Mouse (Mus musculus) kidney, adult 2 months (tissue): Measurements from ENCODE around the gene Nfatc2.

ENCODE experiments used
- CTCF ChIP-seq: fragments of 200-500 bp; conservative IDR thresholded peaks from 2 replicates; pipeline ENCODE4 v1.5.1; 2011; ENCODE audit warnings: low read depth, mild to moderate bottlenecking, control low read depth, low read length, moderate library complexity, mixed read lengths; ENCODE audit not compliant: insufficient read depth, insufficient read length
- POLR2A ChIP-seq: fragments of 200-500 bp; IDR thresholded peaks from one replicate; pipeline ENCODE4 v1.6.1; 2011; ENCODE audit warnings: low read depth, low read length, control low read depth

DNA sequence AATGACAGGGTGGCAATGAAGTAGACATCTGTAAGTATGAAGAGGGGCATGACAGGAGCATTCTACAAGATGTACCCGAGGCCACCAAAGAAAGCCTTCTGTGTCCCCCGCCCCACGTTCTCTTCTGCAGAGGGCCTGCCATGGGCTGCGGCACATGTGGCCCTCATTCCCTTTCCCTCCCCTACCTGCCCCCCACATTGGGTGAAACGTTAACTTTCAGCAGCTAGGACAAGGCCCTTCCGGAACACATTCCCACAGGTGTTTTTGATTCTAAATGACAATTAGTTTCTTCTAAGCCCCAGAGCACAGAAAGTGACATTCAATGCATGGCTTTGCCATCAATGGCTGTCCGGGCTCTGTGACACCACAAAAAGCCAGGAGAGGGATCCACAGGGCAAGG, 33.4 kb upstream of the Nfatc2 start:
- TF ChIP-seq CTCF (no peak), POLR2A (no peak)
